Mouse (Mus musculus): ENCODE measurements at regions not wholly inside any gene's neighbourhood (a gene's known extent, or its start where the extent isn't known, plus 50 kb on each side); places are given as distances from the start of the nearest gene placed in this dataset.
A peak's percentile ranks its signal among the peaks of the same experiment; 100 is the strongest.

DNA sequence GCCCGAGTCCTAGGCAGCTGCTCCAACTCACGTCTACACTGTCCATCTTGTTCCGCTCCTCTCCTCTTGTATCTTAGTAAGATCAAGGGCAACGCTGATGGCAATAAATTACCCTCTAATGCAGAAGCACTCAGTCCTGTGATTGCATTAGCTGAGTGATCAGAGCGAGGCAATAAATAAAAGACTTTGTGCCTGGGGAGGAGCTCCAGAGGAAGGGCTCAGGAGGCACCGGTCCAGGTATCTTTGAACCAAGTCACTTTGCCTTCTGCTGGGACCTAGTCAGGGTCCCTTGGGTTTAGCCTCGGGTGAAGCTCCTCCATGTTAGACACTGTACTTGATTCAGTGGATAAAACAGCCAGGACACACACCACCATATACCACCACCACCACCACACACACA, 119.5 kb upstream of the Foxq1 start:
- ATAC-seq (ENCODE audit: low FRiP score): no peak
- Histone ChIP-seq H3K9me3 (ENCODE audit: control insufficient read depth, low read length) (no peaks in the 10 kb centered on the region), H3K27me3 (ENCODE audit: control insufficient read depth, insufficient read depth, low read length) (no peaks in the 10 kb centered on the region), H3K4me2 (replicated peaks) (no peak overlapping the region), H3K4me1 (replicated peaks; ENCODE audit: control insufficient read depth, insufficient read depth, low read length) (no peaks in the 10 kb centered on the region), H3K27ac (no peak overlapping the region), H3K36me3 (replicated peaks; ENCODE audit: control insufficient read depth, insufficient read depth) (no peaks in the 10 kb centered on the region), H3K9ac (no peak overlapping the region), H3K4me3 (replicated peaks; ENCODE audit: low read length) (no peak overlapping the region)
- DNase-seq (ENCODE audit: low spot score): no peak
- WGBS: 83% methylated on average over 7 of the region's 7 CpGs

DNA sequence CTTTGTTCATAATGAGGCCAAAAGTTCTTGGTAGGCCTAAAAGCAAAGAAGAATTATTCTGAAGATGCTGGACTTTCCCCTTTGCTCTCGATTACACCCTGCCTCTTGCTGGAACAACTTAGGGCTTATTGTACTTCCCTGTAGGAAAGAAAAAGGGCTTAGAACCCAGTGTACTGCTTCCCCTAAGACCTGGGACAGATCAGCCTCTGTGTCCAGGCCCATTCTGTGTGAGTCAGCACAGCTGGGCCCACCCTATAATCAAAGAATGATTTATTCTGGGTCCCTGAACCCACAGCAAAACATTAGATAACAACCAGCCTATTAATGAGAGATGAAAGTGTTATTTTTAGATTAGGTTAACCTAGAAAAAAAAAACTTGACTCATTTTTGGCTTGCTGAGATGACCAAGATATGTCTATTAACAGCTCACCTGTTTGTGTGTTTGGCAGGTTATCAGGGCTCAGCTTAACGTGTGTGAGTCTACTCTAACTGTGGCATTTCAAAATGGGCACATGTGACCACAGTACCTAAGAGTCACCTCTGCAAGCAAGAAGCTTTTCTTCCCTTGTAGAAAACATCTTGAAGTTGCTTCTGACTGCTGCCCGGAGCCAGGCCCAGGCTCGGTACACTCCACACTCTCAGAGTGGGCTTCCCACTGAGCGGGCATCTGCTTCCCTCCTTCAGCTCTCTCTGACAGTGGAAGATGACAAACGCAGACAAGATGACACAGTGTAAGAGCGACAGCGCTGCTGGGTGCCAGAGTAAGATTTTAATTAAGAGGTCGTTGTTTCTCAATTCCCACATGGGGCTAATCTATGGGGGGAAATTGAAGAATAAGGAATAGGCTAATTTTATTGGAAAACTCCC, 115.9 kb upstream of the Foxq1 start:
- WGBS: 66% methylated on average over 9 of the region's 9 CpGs
- Histone ChIP-seq H3K27me3 (ENCODE audit: control insufficient read depth, insufficient read depth, low read length) (no peaks in the 10 kb centered on the region), H3K9me3 (ENCODE audit: control insufficient read depth, low read length) (no peaks in the 10 kb centered on the region), H3K4me3 (replicated peaks; ENCODE audit: low read length) (no peak overlapping the region), H3K4me1 (replicated peaks; ENCODE audit: control insufficient read depth, insufficient read depth, low read length) (no peaks in the 10 kb centered on the region), H3K27ac (no peak overlapping the region), H3K9ac (no peak overlapping the region), H3K4me2 (replicated peaks) (no peak overlapping the region), H3K36me3 (replicated peaks; ENCODE audit: control insufficient read depth, insufficient read depth) (no peaks in the 10 kb centered on the region)
- ATAC-seq (ENCODE audit: low FRiP score) (peak; percentile 71; the same call in 1 of the 2 replicates), DNase-seq (ENCODE audit: low spot score) (no peak)

DNA sequence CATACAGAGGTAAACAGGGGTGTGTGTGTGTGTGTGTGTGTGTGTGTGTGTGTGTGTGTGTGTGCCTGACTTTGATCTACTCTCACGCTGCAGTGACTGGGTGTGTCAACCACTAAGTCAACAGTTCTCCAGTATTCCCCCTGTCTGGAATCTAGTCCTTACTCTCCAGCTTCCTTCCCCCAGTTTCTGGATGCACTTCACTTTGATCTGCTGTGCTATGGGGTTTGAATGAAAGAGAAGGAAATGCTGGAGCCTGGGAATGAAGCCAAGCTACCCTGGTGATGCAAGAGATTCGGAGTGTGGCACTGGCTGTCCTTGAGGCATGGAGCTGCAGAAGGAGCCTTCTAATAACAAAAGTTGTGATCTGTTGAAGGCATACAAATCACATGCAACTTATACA, 97.1 kb upstream of the Foxq1 start:
- WGBS: 58% methylated on average over 2 of the region's 2 CpGs
- Histone ChIP-seq H3K36me3 (replicated peaks; ENCODE audit: control insufficient read depth, insufficient read depth) (no peaks in the 10 kb centered on the region), H3K9me3 (ENCODE audit: control insufficient read depth, low read length) (no peaks in the 10 kb centered on the region), H3K4me3 (replicated peaks; ENCODE audit: low read length) (no peak overlapping the region), H3K4me1 (replicated peaks; ENCODE audit: control insufficient read depth, insufficient read depth, low read length) (no peaks in the 10 kb centered on the region), H3K9ac (no peak overlapping the region), H3K4me2 (replicated peaks) (no peak overlapping the region), H3K27ac (no peak overlapping the region), H3K27me3 (ENCODE audit: control insufficient read depth, insufficient read depth, low read length) (no peaks in the 10 kb centered on the region)
- DNase-seq (ENCODE audit: low spot score) (no peak), ATAC-seq (ENCODE audit: low FRiP score) (no peak)

DNA sequence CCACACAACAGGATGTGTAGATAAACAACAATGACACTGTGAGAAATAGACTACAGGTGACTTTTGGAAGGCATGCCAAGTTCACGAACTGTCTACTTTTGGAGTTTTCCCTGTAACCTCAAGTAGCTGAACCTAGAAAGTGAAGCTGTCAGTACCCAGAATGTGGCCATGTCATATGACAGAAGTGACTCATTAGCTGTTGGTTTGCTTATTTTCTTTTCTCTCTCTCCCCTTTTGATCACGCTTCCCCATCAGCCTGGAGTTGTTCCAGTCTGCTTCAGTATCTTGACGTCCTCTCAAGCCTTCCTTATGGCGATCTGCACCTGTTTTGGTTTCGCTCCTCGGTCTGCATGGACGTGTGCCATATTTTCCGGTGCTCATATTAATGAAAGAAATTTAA, 90.8 kb upstream of the Foxq1 start:
- Histone ChIP-seq H3K4me1 (replicated peaks; ENCODE audit: control insufficient read depth, insufficient read depth, low read length) (no peaks in the 10 kb centered on the region), H3K9ac (no peak overlapping the region), H3K9me3 (ENCODE audit: control insufficient read depth, low read length) (no peaks in the 10 kb centered on the region), H3K27me3 (ENCODE audit: control insufficient read depth, insufficient read depth, low read length) (no peaks in the 10 kb centered on the region), H3K4me2 (replicated peaks) (no peak overlapping the region), H3K27ac (no peak overlapping the region), H3K36me3 (replicated peaks; ENCODE audit: control insufficient read depth, insufficient read depth) (no peaks in the 10 kb centered on the region), H3K4me3 (replicated peaks; ENCODE audit: low read length) (no peak overlapping the region)
- ATAC-seq (ENCODE audit: low FRiP score) (no peak), DNase-seq (ENCODE audit: low spot score) (no peak)
- WGBS: 90% methylated on average over 8 of the region's 8 CpGs

DNA sequence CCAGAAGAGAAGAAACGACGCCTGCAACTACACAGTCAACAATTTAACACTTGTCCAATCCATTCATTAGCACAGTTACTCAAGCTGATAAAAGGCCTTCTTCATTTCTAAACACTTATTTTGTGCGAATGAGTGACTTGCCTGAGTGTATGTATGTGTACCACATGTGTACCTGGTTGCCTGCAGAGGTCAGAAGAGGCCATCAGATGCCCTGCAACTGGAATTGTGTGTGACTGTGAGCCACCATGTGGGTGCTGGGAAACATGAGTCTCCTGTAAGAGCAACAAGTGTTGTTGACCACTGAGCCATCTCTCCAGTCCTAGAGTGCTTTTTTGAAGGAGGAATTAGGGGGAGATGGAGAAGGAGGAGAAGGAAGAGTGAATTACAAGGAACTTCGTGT, 90.2 kb upstream of the Foxq1 start:
- DNase-seq (ENCODE audit: low spot score) (no peak), ATAC-seq (ENCODE audit: low FRiP score) (no peak)
- H3K4me1 ChIP-seq (replicated peaks; ENCODE audit: control insufficient read depth, insufficient read depth, low read length): no peaks in the 10 kb centered on the region
- H3K36me3 ChIP-seq (replicated peaks; ENCODE audit: control insufficient read depth, insufficient read depth): no peaks in the 10 kb centered on the region
- H3K4me2 ChIP-seq (replicated peaks): no peak overlapping the region
- H3K4me3 ChIP-seq (replicated peaks; ENCODE audit: low read length): no peak overlapping the region
- no peaks in the 10 kb centered on the region for H3K9me3 ChIP-seq (ENCODE audit: control insufficient read depth, low read length)
- H3K9ac ChIP-seq: no peak overlapping the region
- WGBS: 85% methylated on average over 4 of the region's 4 CpGs
- no peak overlapping the region for H3K27ac ChIP-seq
- H3K27me3 ChIP-seq (ENCODE audit: control insufficient read depth, insufficient read depth, low read length): no peaks in the 10 kb centered on the region

DNA sequence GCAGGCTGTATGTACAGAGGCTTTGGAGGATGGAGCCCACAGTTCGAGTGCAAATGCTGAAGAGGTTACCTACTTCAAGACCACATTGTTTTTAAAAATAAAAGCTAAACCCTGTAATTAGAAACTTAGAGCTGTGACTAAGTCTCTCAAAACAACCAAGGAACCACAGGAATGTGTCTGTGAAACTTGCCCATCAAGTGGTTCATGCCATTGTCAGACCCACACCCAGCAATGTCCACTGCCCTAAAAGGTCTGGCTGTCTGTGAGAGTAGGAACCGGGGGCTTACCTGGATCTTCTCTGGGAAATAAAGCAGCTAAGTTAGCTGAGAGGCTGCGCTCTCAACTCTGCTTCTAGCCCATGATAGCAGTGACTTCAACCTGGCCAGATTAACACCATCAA, 87.8 kb upstream of the Foxq1 start:
- Histone ChIP-seq H3K4me2 (replicated peaks) (no peak overlapping the region), H3K9me3 (ENCODE audit: control insufficient read depth, low read length) (no peaks in the 10 kb centered on the region), H3K9ac (no peak overlapping the region), H3K27me3 (ENCODE audit: control insufficient read depth, insufficient read depth, low read length) (no peaks in the 10 kb centered on the region), H3K27ac (no peak overlapping the region), H3K36me3 (replicated peaks; ENCODE audit: control insufficient read depth, insufficient read depth) (no peaks in the 10 kb centered on the region), H3K4me1 (replicated peaks; ENCODE audit: control insufficient read depth, insufficient read depth, low read length) (no peaks in the 10 kb centered on the region), H3K4me3 (replicated peaks; ENCODE audit: low read length) (no peak overlapping the region)
- no peak for DNase-seq (ENCODE audit: low spot score)
- WGBS: 90% methylated on average over 3 of the region's 3 CpGs
- no peak for ATAC-seq (ENCODE audit: low FRiP score)

DNA sequence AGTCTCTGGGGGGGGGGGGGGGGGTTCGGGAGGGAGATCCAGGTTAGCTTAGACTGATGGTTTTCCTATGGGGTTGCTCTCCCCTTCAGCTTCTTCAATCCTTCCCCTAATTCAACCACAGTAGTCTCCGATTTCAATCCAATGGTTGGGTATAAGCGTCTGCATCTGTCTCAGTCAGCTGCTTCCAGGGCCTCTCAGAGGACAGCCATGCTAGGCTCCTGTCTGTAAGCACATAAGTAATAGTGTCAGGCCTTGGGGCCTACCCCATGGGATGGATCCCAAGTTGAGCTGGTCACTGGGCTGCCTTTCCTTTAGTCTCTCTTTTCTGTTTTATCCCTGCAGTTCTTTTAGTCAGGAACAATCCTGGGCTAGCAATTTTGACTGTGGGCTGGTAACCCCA, 87.0 kb upstream of the Foxq1 start:
- H3K27ac ChIP-seq: no peak overlapping the region
- no peaks in the 10 kb centered on the region for H3K4me1 ChIP-seq (replicated peaks; ENCODE audit: control insufficient read depth, insufficient read depth, low read length)
- DNase-seq (ENCODE audit: low spot score): no peak
- no peak for ATAC-seq (ENCODE audit: low FRiP score)
- no peak overlapping the region for H3K9ac ChIP-seq
- H3K27me3 ChIP-seq (ENCODE audit: control insufficient read depth, insufficient read depth, low read length): no peaks in the 10 kb centered on the region
- 80% methylated on average over 3 of the region's 3 CpGs for WGBS
- no peak overlapping the region for H3K4me2 ChIP-seq (replicated peaks)
- no peaks in the 10 kb centered on the region for H3K9me3 ChIP-seq (ENCODE audit: control insufficient read depth, low read length)
- H3K36me3 ChIP-seq (replicated peaks; ENCODE audit: control insufficient read depth, insufficient read depth): no peaks in the 10 kb centered on the region
- no peak overlapping the region for H3K4me3 ChIP-seq (replicated peaks; ENCODE audit: low read length)

DNA sequence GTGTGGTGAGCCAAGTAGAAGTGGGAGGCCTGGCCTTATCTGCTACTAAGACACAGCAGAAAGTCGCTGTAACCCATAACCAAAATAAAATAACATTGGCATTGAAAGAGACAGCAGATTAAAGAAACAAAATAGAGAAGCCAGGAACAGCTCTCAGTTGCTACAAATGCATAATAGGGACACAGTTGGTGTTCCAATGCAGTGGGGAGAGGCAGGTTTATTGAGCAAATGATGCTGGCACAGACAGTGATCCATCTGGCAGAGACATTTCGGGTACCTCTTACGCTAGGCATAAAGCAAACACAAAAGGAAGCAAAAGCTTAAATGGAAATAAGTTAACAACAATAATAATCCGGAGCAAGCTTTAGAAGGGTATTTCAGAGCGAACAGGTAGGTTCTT, 83.6 kb upstream of the Foxq1 start:
- DNase-seq (ENCODE audit: low spot score): no peak
- H3K4me2 ChIP-seq (replicated peaks): no peak overlapping the region
- WGBS: 63% methylated on average over 5 of the region's 5 CpGs
- H3K27me3 ChIP-seq (ENCODE audit: control insufficient read depth, insufficient read depth, low read length): no peaks in the 10 kb centered on the region
- no peaks in the 10 kb centered on the region for H3K4me1 ChIP-seq (replicated peaks; ENCODE audit: control insufficient read depth, insufficient read depth, low read length)
- no peaks in the 10 kb centered on the region for H3K36me3 ChIP-seq (replicated peaks; ENCODE audit: control insufficient read depth, insufficient read depth)
- H3K9ac ChIP-seq: no peak overlapping the region
- no peak for ATAC-seq (ENCODE audit: low FRiP score)
- H3K27ac ChIP-seq: no peak overlapping the region
- H3K4me3 ChIP-seq (replicated peaks; ENCODE audit: low read length): no peak overlapping the region
- no peaks in the 10 kb centered on the region for H3K9me3 ChIP-seq (ENCODE audit: control insufficient read depth, low read length)

DNA sequence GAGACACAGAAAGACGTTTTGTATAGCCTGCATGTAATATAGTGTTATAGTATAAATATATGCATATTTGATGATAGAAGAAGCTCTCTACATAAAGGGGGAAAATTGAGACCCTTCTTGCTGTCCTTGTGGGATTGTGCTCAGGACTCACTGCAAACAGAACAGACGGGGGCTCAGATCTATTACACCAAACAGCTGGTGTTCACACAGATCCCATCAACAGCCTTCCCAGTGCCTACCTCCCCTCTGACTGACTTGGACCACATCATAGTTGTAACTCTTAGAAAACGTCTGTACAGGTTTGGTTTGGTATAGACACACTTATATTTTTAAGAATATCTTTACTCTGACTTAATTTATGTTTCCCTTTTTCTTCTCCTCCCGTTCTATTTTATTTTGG, 83.1 kb upstream of the Foxq1 start:
- no peak overlapping the region for H3K4me2 ChIP-seq (replicated peaks)

DNA sequence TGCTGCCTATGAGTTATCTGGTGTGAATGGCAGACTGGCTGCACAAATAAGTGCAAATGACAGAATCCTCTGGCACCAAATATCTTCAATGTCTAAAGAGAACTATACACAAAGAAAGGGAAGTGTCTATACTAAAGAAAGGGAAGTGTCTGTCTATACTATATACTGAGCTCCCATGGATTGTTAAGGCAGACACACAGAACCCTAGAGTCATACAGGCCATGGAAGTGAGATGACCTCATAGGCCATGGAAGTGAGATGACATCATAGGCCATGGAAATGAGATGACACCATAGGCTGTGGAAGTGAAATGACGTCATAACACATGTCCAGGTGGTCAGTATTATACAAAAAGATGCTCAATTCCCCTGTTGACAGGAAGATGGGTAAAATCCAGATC, 82.7 kb upstream of the Foxq1 start:
- Histone ChIP-seq H3K9me3 (ENCODE audit: control insufficient read depth, low read length) (no peaks in the 10 kb centered on the region), H3K4me1 (replicated peaks; ENCODE audit: control insufficient read depth, insufficient read depth, low read length) (no peaks in the 10 kb centered on the region), H3K4me2 (replicated peaks) (no peak overlapping the region), H3K27me3 (ENCODE audit: control insufficient read depth, insufficient read depth, low read length) (no peaks in the 10 kb centered on the region), H3K4me3 (replicated peaks; ENCODE audit: low read length) (no peak overlapping the region), H3K9ac (no peak overlapping the region), H3K36me3 (replicated peaks; ENCODE audit: control insufficient read depth, insufficient read depth) (no peaks in the 10 kb centered on the region), H3K27ac (no peak overlapping the region)
- DNase-seq (ENCODE audit: low spot score) (no peak), ATAC-seq (ENCODE audit: low FRiP score) (no peak)
- WGBS: 87% methylated on average over 1 of the region's 1 CpGs

More for the DNA sequence above, 83.1 kb upstream of the Foxq1 start:
- no peak overlapping the region for H3K27ac ChIP-seq
- H3K4me1 ChIP-seq (replicated peaks; ENCODE audit: control insufficient read depth, insufficient read depth, low read length): no peaks in the 10 kb centered on the region
- no peaks in the 10 kb centered on the region for H3K9me3 ChIP-seq (ENCODE audit: control insufficient read depth, low read length)
- H3K9ac ChIP-seq: no peak overlapping the region
- no peaks in the 10 kb centered on the region for H3K27me3 ChIP-seq (ENCODE audit: control insufficient read depth, insufficient read depth, low read length)
- ATAC-seq (ENCODE audit: low FRiP score): no peak
- 60% methylated on average over 4 of the region's 4 CpGs for WGBS
- no peak for DNase-seq (ENCODE audit: low spot score)
- H3K36me3 ChIP-seq (replicated peaks; ENCODE audit: control insufficient read depth, insufficient read depth): no peaks in the 10 kb centered on the region
- H3K4me3 ChIP-seq (replicated peaks; ENCODE audit: low read length): no peak overlapping the region

Data from hindbrain, embryonic 14.5 days (tissue).